Mouse (Mus musculus): ENCODE measurements around the gene Alx3. TPM values are rescaled to one million over a fixed set of nuclear protein-coding genes. Genes with fewer than 3 reads are reported as not detected.

The Alx3 gene
- polyA plus RNA-seq, 1 experiment, result not detected

DNA sequence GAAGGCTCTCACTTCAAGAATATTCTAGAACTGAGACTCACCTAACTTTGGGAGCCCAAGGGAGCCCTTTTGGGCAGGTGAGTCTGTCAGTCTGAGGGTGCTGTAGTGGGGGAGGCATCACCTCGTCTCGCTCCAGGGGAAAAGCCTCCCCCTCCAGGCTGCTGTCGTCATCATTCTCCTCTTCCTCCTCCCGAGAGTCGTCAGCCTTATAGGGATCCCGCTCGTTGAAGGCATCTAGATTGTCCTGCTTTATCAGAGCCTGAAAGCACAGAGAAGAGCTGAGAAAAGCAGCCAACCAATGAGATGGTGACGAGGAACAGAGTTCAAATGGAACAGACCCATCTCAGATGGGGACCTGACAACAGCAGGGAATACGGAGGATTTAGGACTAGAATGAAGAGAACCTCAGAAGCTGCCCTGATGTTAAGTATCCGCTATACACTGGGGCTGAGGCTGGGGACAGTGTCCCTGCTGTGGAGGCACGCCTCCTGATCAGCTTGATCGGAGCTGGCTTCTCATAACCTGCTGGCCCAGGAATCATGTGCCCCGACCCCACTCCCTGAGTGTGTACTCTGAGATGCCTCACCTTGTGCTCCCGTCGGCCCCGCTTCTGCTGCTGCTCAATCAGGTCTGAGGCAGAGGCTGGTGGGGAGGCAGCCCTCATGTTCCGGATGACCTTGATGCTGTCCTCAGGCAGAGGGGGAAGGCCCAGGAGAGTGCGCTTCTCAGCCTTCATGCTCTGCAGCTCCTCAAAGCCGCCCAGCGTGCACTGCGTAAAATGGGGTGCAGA is 26.6 kb downstream of the Alx3 start:
- no peaks in the 10 kb centered on the region for H3K79me2 ChIP-seq (ENCODE audit: control insufficient read depth, insufficient read depth)
- H3K79me3 ChIP-seq (ENCODE audit: low read depth), result no peaks in the 10 kb centered on the region
- H3ac ChIP-seq (ENCODE audit: control insufficient read depth, insufficient read length, low read depth), result no peak overlapping the region
- peaks cover 95% of the 10 kb centered on the region for H3K36me3 ChIP-seq (ENCODE audit: control insufficient read depth, insufficient read depth)
- TF ChIP-seq MAX (IDR thresholded peaks at IDR 0.05) (no peak), CEBPB (IDR thresholded peaks at IDR 0.05; ENCODE audit: low read depth) (no peak), CTCF (IDR thresholded peaks at IDR 0.05; ENCODE audit: control insufficient read depth, insufficient read depth, insufficient read length) (no peak), USF1 (IDR thresholded peaks at IDR 0.05; ENCODE audit: low read depth) (no peak), MYOG (IDR thresholded peaks at IDR 0.05; ENCODE audit: control insufficient read depth, extremely low read depth, insufficient read length) (no peak)
- no peaks in the 10 kb centered on the region for H3K27me3 ChIP-seq (ENCODE audit: control insufficient read depth, insufficient read depth, insufficient read length)
- H3K4me3 ChIP-seq (ENCODE audit: insufficient read depth, poor library complexity, severe bottlenecking), result no peak overlapping the region

DNA sequence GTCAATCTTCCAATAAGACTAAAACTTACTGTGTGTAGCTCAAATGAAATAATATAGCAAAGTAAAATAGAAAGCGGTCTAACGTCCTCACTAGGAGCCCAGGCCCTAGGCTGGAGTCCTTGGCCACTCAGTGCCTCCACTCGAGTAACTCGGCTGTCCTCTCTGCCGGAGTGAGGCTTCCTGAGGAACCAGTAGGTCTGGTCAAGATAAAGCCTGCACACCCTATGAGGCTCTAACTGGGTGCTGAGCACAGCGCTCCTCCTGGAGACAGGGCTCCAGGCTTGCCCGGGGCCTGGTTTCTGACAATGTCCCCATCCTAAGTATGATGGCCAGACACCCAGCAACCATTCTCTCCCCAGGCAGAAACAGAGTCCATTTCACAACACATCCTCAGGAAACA is 27.7 kb downstream of the Alx3 start:
- no peak for TF ChIP-seq MYOD1 (IDR thresholded peaks at IDR 0.05; ENCODE audit: control insufficient read depth, insufficient read length, low read depth)
- TF ChIP-seq FOSL1 (IDR thresholded peaks at IDR 0.05; ENCODE audit: insufficient read depth, low read length, poor library complexity, severe bottlenecking), result no peak
- TF ChIP-seq CEBPB (IDR thresholded peaks at IDR 0.05; ENCODE audit: low read depth), result no peak
- no peak for TF ChIP-seq MYOG (IDR thresholded peaks at IDR 0.05; ENCODE audit: control insufficient read depth, extremely low read depth, insufficient read length)
- no peak for TF ChIP-seq CTCF (IDR thresholded peaks at IDR 0.05; ENCODE audit: control insufficient read depth, insufficient read depth, insufficient read length)
- TF ChIP-seq MAX (IDR thresholded peaks at IDR 0.05), result no peak
- TF ChIP-seq USF1 (IDR thresholded peaks at IDR 0.05; ENCODE audit: low read depth), result no peak
- H3K27me3 ChIP-seq (ENCODE audit: control insufficient read depth, insufficient read depth, insufficient read length), result no peaks in the 10 kb centered on the region
- no peak overlapping the region for H3K4me3 ChIP-seq (ENCODE audit: insufficient read depth, poor library complexity, severe bottlenecking)
- H3ac ChIP-seq (ENCODE audit: control insufficient read depth, insufficient read length, low read depth), result no peak overlapping the region
- no peaks in the 10 kb centered on the region for H3K79me3 ChIP-seq (ENCODE audit: low read depth)
- H3K79me2 ChIP-seq (ENCODE audit: control insufficient read depth, insufficient read depth), result no peaks in the 10 kb centered on the region
- peaks cover 95% of the 10 kb centered on the region for H3K36me3 ChIP-seq (ENCODE audit: control insufficient read depth, insufficient read depth)

DNA sequence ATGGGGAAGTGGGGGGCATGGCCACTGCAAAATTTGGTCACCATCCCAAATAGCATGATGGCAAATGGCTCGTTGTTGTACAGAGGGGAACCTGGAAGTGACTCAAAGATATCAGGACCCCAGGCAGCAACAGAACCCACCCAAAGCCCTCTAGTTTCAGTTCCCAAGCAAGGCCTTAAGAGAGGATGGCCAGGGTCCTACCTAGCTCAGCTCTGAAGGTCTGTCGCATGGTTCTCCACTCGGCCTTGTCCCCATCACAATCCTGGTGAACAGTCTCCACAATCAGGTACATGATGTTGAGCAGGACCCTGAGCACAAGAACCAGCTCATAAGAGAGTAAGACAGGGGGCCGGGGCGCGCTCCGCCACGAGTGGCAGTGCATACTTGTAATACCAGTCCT is 29.6 kb downstream of the Alx3 start:
- Histone ChIP-seq H3K79me3 (ENCODE audit: low read depth) (no peaks in the 10 kb centered on the region), H3K36me3 (ENCODE audit: control insufficient read depth, insufficient read depth) (peaks cover 90% of the 10 kb centered on the region), H3K4me3 (ENCODE audit: insufficient read depth, poor library complexity, severe bottlenecking) (no peak overlapping the region), H3K27me3 (ENCODE audit: control insufficient read depth, insufficient read depth, insufficient read length) (no peaks in the 10 kb centered on the region), H3ac (ENCODE audit: control insufficient read depth, insufficient read length, low read depth) (no peak overlapping the region), H3K79me2 (ENCODE audit: control insufficient read depth, insufficient read depth) (peaks cover 12% of the 10 kb centered on the region)
- TF ChIP-seq CEBPB (IDR thresholded peaks at IDR 0.05; ENCODE audit: low read depth), result no peak
- no peak for TF ChIP-seq USF1 (IDR thresholded peaks at IDR 0.05; ENCODE audit: low read depth)
- TF ChIP-seq MYOD1 (IDR thresholded peaks at IDR 0.05; ENCODE audit: control insufficient read depth, insufficient read length, low read depth), result no peak
- no peak for TF ChIP-seq MAX (IDR thresholded peaks at IDR 0.05)
- TF ChIP-seq MYOG (IDR thresholded peaks at IDR 0.05; ENCODE audit: control insufficient read depth, extremely low read depth, insufficient read length), result no peak
- no peak for TF ChIP-seq CTCF (IDR thresholded peaks at IDR 0.05; ENCODE audit: control insufficient read depth, insufficient read depth, insufficient read length)
- TF ChIP-seq FOSL1 (IDR thresholded peaks at IDR 0.05; ENCODE audit: insufficient read depth, low read length, poor library complexity, severe bottlenecking), result no peak

DNA sequence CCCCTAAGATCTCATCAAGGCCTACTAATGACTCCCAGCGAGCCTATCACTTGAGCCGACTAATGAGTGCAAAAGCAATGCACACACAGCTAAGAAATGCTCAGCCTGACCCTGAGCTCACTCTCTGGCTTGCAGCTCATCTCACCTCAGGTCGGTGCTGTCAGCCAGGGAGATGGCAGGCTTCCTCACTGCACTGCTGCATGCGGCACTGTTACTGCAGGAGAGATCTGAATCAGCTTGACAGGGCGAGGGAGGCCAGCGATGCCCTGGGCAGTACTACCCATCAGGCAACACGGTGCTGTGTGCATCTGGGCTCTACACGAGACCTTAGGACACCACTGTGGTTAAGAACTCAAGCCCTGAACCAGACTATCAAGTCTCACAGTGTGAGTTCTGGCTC is 30.7 kb downstream of the Alx3 start:
- no peak overlapping the region for H3K4me3 ChIP-seq (ENCODE audit: insufficient read depth, poor library complexity, severe bottlenecking)
- no peak overlapping the region for H3ac ChIP-seq (ENCODE audit: control insufficient read depth, insufficient read length, low read depth)
- H3K79me3 ChIP-seq (ENCODE audit: low read depth), result peaks cover 4% of the 10 kb centered on the region
- H3K27me3 ChIP-seq (ENCODE audit: control insufficient read depth, insufficient read depth, insufficient read length), result no peaks in the 10 kb centered on the region
- TF ChIP-seq MAX (IDR thresholded peaks at IDR 0.05) (no peak), CTCF (IDR thresholded peaks at IDR 0.05; ENCODE audit: control insufficient read depth, insufficient read depth, insufficient read length) (no peak), USF1 (IDR thresholded peaks at IDR 0.05; ENCODE audit: low read depth) (no peak), MYOG (IDR thresholded peaks at IDR 0.05; ENCODE audit: control insufficient read depth, extremely low read depth, insufficient read length) (no peak), CEBPB (IDR thresholded peaks at IDR 0.05; ENCODE audit: low read depth) (no peak), FOSL1 (IDR thresholded peaks at IDR 0.05; ENCODE audit: insufficient read depth, low read length, poor library complexity, severe bottlenecking) (no peak), MYOD1 (IDR thresholded peaks at IDR 0.05; ENCODE audit: control insufficient read depth, insufficient read length, low read depth) (no peak)
- peaks cover 22% of the 10 kb centered on the region for H3K79me2 ChIP-seq (ENCODE audit: control insufficient read depth, insufficient read depth)
- peaks cover 78% of the 10 kb centered on the region for H3K36me3 ChIP-seq (ENCODE audit: control insufficient read depth, insufficient read depth)

DNA sequence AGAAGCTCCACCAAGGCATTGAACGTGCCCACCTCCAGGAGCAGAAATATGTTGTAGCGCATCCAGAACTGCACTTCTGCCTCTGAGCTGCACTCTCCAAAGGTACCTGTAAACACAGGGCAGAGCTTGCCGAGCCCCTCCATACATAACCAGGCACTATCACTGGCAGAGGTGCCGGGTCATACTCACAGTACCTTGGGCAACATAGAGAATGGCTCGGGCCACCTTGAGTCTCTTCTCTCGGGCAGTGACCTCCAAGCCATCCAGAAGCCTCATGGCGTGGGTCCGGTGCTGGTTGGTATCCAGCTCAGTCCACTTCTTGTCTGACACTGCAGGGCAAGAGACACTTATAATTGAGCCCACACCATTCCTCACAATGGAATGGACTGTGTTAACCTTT is 31.9 kb downstream of the Alx3 start:
- TF ChIP-seq MAX (IDR thresholded peaks at IDR 0.05), result no peak
- no peak for TF ChIP-seq CTCF (IDR thresholded peaks at IDR 0.05; ENCODE audit: control insufficient read depth, insufficient read depth, insufficient read length)
- TF ChIP-seq CEBPB (IDR thresholded peaks at IDR 0.05; ENCODE audit: low read depth), result no peak
- TF ChIP-seq FOSL1 (IDR thresholded peaks at IDR 0.05; ENCODE audit: insufficient read depth, low read length, poor library complexity, severe bottlenecking), result no peak
- no peak for TF ChIP-seq MYOD1 (IDR thresholded peaks at IDR 0.05; ENCODE audit: control insufficient read depth, insufficient read length, low read depth)
- no peak for TF ChIP-seq MYOG (IDR thresholded peaks at IDR 0.05; ENCODE audit: control insufficient read depth, extremely low read depth, insufficient read length)
- no peak for TF ChIP-seq USF1 (IDR thresholded peaks at IDR 0.05; ENCODE audit: low read depth)
- H3K36me3 ChIP-seq (ENCODE audit: control insufficient read depth, insufficient read depth), result peaks cover 68% of the 10 kb centered on the region
- H3K79me3 ChIP-seq (ENCODE audit: low read depth), result peaks cover 10% of the 10 kb centered on the region
- H3K79me2 ChIP-seq (ENCODE audit: control insufficient read depth, insufficient read depth), result peaks cover 29% of the 10 kb centered on the region
- no peaks in the 10 kb centered on the region for H3K27me3 ChIP-seq (ENCODE audit: control insufficient read depth, insufficient read depth, insufficient read length)
- H3ac ChIP-seq (ENCODE audit: control insufficient read depth, insufficient read length, low read depth), result no peak overlapping the region
- no peak overlapping the region for H3K4me3 ChIP-seq (ENCODE audit: insufficient read depth, poor library complexity, severe bottlenecking)
